In the genomic region with DNA sequence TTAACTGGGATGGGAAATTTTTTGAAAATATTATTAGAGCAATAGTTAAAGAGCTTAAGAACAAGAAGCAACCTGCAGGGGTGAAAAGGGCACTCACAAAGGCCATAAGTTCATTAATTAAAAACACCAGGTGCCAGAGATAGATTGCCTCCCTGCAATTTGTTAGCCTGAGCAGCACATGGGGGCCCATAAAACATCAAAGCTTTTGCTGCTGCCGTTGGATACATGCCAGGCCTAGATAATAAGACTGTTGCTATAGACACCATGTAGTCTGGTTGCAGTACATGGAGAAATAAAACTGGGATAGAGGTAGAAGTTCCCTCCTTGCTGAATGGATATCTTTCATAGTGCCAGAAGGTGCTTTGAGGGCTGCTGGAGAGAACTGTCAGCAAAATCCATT, we compare ENCODE assay signal across 28 mouse cellular contexts. TPM values are rescaled to one million over a fixed set of nuclear protein-coding genes. Genes with fewer than 3 reads are reported as not detected.
DNase-seq lines count a peak whose midpoint lies in the region; ATAC-seq and TF ChIP-seq lines count a peak whose summit lies in the region.
"Had no signal": no experiment of that assay in that cellular context is flagged by ENCODE, and none has a peak within 500 bp of the region (broad histone marks: within the 10 kb centered on the region; RNA-seq: fewer than 3 reads in every experiment).

No protein-coding gene starts in this region.

- ATAC-seq in forebrain, embryonic 11.5 days (replicated peaks; ENCODE audit: low FRiP score) = peak; percentile 64; the same call in 1 of the 2 replicates
- no peak for ATAC-seq in forebrain, embryonic 12.5 days (ENCODE audit: low FRiP score)
- peak; percentile 83 for ATAC-seq in limb, embryonic 11.5 days (ENCODE audit: insufficient number of reproducible peaks, low FRiP score, low TSS enrichment, low read depth)
- ATAC-seq in lung, postnatal 0 days = no peak
- no peak for ATAC-seq in erythroblast, adult 5-6 weeks (replicated peaks; ENCODE audit: low FRiP score, poor library complexity, severe bottlenecking)
- ATAC-seq: hindbrain, embryonic 16.5 days had no signal

- H3K9ac ChIP-seq in forebrain, embryonic 11.5 days (ENCODE audit: low read length) = no peak overlapping the region
- no peak overlapping the region for H3K9ac ChIP-seq in forebrain, embryonic 12.5 days
- no peak overlapping the region for H3K9ac ChIP-seq in limb, embryonic 11.5 days (ENCODE audit: low read length)
- no peak overlapping the region for H3K9ac ChIP-seq in lung, postnatal 0 days (replicated peaks; ENCODE audit: low read depth)
- H3K9ac ChIP-seq: embryonic facial prominence, embryonic 12.5 days; heart, embryonic 13.5 days; liver, embryonic 13.5 days; lung, embryonic 14.5 days had no signal

- TF ChIP-seq CTCF in brain, embryonic 14.5 days (IDR thresholded peaks at IDR 0.05; ENCODE audit: borderline replicate concordance, extremely low read depth, insufficient read depth, insufficient read length) = no peak
- no peak for TF ChIP-seq CTCF in lung, postnatal 0 days (IDR thresholded peaks at IDR 0.05)

- WGBS in forebrain, embryonic 11.5 days = 67% methylated on average over 1 of the region's 1 CpGs
- WGBS in forebrain, embryonic 12.5 days = 50% methylated on average over 1 of the region's 1 CpGs
- WGBS in limb, embryonic 11.5 days = 3% methylated on average over 1 of the region's 1 CpGs
- 43% methylated on average over 1 of the region's 1 CpGs for WGBS in lung, postnatal 0 days

- no peaks in the 10 kb centered on the region for H3K4me1 ChIP-seq in forebrain, embryonic 11.5 days (replicated peaks; ENCODE audit: control insufficient read depth, insufficient read depth, low read length)
- no peaks in the 10 kb centered on the region for H3K4me1 ChIP-seq in forebrain, embryonic 12.5 days
- H3K4me1 ChIP-seq in limb, embryonic 11.5 days (ENCODE audit: control insufficient read depth, insufficient read depth, low read length) = no peaks in the 10 kb centered on the region
- H3K4me1 ChIP-seq in lung, postnatal 0 days (ENCODE audit: insufficient read depth, low read depth, low read length) = no peaks in the 10 kb centered on the region
- H3K4me1 ChIP-seq: embryonic facial prominence, embryonic 12.5 days; heart, embryonic 13.5 days; liver, embryonic 13.5 days had no signal

- H3K36me3 ChIP-seq in forebrain, embryonic 11.5 days (ENCODE audit: control insufficient read depth, insufficient read depth, low read length) = no peaks in the 10 kb centered on the region
- H3K36me3 ChIP-seq in forebrain, embryonic 12.5 days (replicated peaks) = no peaks in the 10 kb centered on the region
- H3K36me3 ChIP-seq in limb, embryonic 11.5 days (ENCODE audit: control insufficient read depth, insufficient read depth, low read length) = no peaks in the 10 kb centered on the region
- no peaks in the 10 kb centered on the region for H3K36me3 ChIP-seq in lung, postnatal 0 days (ENCODE audit: insufficient read depth, low read length)
- H3K36me3 ChIP-seq: embryonic facial prominence, embryonic 12.5 days; heart, embryonic 13.5 days; liver, embryonic 13.5 days had no signal

- H3K4me2 ChIP-seq in forebrain, embryonic 11.5 days (ENCODE audit: low read depth, low read length, severe bottlenecking) = no peak overlapping the region
- H3K4me2 ChIP-seq in forebrain, embryonic 12.5 days = no peak overlapping the region
- no peak overlapping the region for H3K4me2 ChIP-seq in limb, embryonic 11.5 days (ENCODE audit: low read depth, severe bottlenecking)
- no peak overlapping the region for H3K4me2 ChIP-seq in lung, postnatal 0 days (replicated peaks; ENCODE audit: low read depth, low read length)
- H3K4me2 ChIP-seq: embryonic facial prominence, embryonic 12.5 days; heart, embryonic 13.5 days; liver, embryonic 13.5 days; lung, embryonic 14.5 days; midbrain, embryonic 11.5 days had no signal

- DNase-seq in forebrain, embryonic 11.5 days (ENCODE audit: low spot score) = no peak
- DNase-seq in brain, embryonic 14.5 days (ENCODE audit: low read depth) = peak; percentile 7
- DNase-seq in forelimb bud, embryonic 11.5 days (ENCODE audit: low read depth, low spot score) = peak; percentile 66
- DNase-seq in limb, embryonic 11.5 days (ENCODE audit: low spot score) = peak; percentile 55
- no peak for DNase-seq in lung, postnatal 0 days (ENCODE audit: low spot score)
- DNase-seq in yolk sac, embryonic 10.5 days (ENCODE audit: low spot score) = no peak
- DNase-seq: B cell, adult 2 months; cerebellum, postnatal 14 days; gastrocnemius, postnatal 10 days; heart, adult 18-20 months; heart, postnatal 4 days; kidney, adult 9 months; kidney, postnatal 25 days; liver, embryonic 13.5 days; lung, embryonic 14.5 days; right cerebral cortex, postnatal 25 days; thymus, postnatal 14 days had no signal

- TF ChIP-seq EP300 in lung, postnatal 0 days (IDR thresholded peaks at IDR 0.05) = no peak

- no peak for TF ChIP-seq POLR2A in brain, embryonic 14.5 days (IDR thresholded peaks at IDR 0.05; ENCODE audit: borderline replicate concordance, extremely low read depth, insufficient read depth, insufficient read length, poor library complexity, severe bottlenecking)

- no peak overlapping the region for H3K4me3 ChIP-seq in forebrain, embryonic 11.5 days (ENCODE audit: low read depth, low read length)
- no peak overlapping the region for H3K4me3 ChIP-seq in forebrain, embryonic 12.5 days (replicated peaks)
- H3K4me3 ChIP-seq in limb, embryonic 11.5 days (ENCODE audit: low read depth, low read length) = no peak overlapping the region
- no peak overlapping the region for H3K4me3 ChIP-seq in lung, postnatal 0 days (ENCODE audit: low read depth, low read length)
- H3K4me3 ChIP-seq: embryonic facial prominence, embryonic 12.5 days; heart, embryonic 13.5 days; liver, embryonic 13.5 days had no signal

- H3K27ac ChIP-seq in forebrain, embryonic 11.5 days (ENCODE audit: low read depth, low read length) = no peak overlapping the region
- H3K27ac ChIP-seq in forebrain, embryonic 12.5 days = no peak overlapping the region
- no peak overlapping the region for H3K27ac ChIP-seq in limb, embryonic 11.5 days (replicated peaks; ENCODE audit: low read depth, low read length)
- H3K27ac ChIP-seq in lung, postnatal 0 days (ENCODE audit: low read length) = no peak overlapping the region
- H3K27ac ChIP-seq: embryonic facial prominence, embryonic 12.5 days; heart, embryonic 13.5 days; liver, embryonic 13.5 days; macrophage had no signal

- H3K27me3 ChIP-seq in forebrain, embryonic 11.5 days (ENCODE audit: control insufficient read depth, insufficient read depth, low read length) = no peaks in the 10 kb centered on the region
- H3K27me3 ChIP-seq in forebrain, embryonic 12.5 days = no peaks in the 10 kb centered on the region
- H3K27me3 ChIP-seq in limb, embryonic 11.5 days (ENCODE audit: control insufficient read depth, insufficient read depth, low read length) = no peaks in the 10 kb centered on the region
- H3K27me3 ChIP-seq in lung, postnatal 0 days (replicated peaks; ENCODE audit: insufficient read depth, low read length) = no peaks in the 10 kb centered on the region
- H3K27me3 ChIP-seq: embryonic facial prominence, embryonic 12.5 days; heart, embryonic 13.5 days; liver, embryonic 13.5 days had no signal

- no peaks in the 10 kb centered on the region; the same call in 1 of the 2 replicates for H3K9me3 ChIP-seq in forebrain, embryonic 11.5 days (ENCODE audit: control insufficient read depth, low read length)
- H3K9me3 ChIP-seq in forebrain, embryonic 12.5 days = peaks cover 7% of the 10 kb centered on the region; the same call in 1 of the 2 replicates
- no peaks in the 10 kb centered on the region for H3K9me3 ChIP-seq in limb, embryonic 11.5 days (ENCODE audit: control insufficient read depth, low read length)
- no peaks in the 10 kb centered on the region for H3K9me3 ChIP-seq in lung, postnatal 0 days (ENCODE audit: low read length)
- H3K9me3 ChIP-seq: embryonic facial prominence, embryonic 12.5 days; heart, embryonic 13.5 days; liver, embryonic 13.5 days had no signal

RNA-seq across cellular contexts. Expression of a gene that starts 27.9 kb away (rescaled TPM):
- not detected in 2 replicates for polyA plus RNA-seq in forebrain, embryonic 11.5 days (2014; fragmentation: Nextera tagmentation; extraction: Ambion mirVana)
- not detected in 2 replicates for polyA plus RNA-seq in forebrain, embryonic 12.5 days (2016; fragmentation: Nextera tagmentation; extraction: Ambion mirVana)
- polyA plus RNA-seq in brain, embryonic 14.5 days (2012; rRNA removed) = not detected in 2 replicates
- polyA plus RNA-seq in limb, embryonic 11.5 days (2014; fragmentation: Nextera tagmentation; extraction: Ambion mirVana) = not detected in 2 replicates
- not detected in 2 replicates for polyA plus RNA-seq in lung, postnatal 0 days (2015; fragmentation: Nextera tagmentation; extraction: Ambion mirVana)
- not detected in 2 replicates for total RNA-seq in erythroblast, adult 5-6 weeks (2015; ENCODE audit: low replicate concordance)
- not detected in 2 replicates for total RNA-seq in erythroblast, adult 5-6 weeks (2017; ENCODE audit: low replicate concordance)
- total RNA-seq: gastrocnemius, postnatal 10 days; heart, adult 18-20 months; heart, postnatal 4 days; left cerebral cortex, postnatal 36 days had no signal
- polyA plus RNA-seq: embryonic facial prominence, embryonic 12.5 days; frontal cortex, adult 2 months; heart, embryonic 13.5 days; hindbrain, embryonic 16.5 days; liver, embryonic 13.5 days; lung, embryonic 14.5 days; macrophage; midbrain, embryonic 11.5 days; testis, adult 2 months had no signal

RNA-seq across cellular contexts. Expression of a gene that starts 37.2 kb away (rescaled TPM):
- not detected in 2 replicates for polyA plus RNA-seq in forebrain, embryonic 11.5 days (2014; fragmentation: Nextera tagmentation; extraction: Ambion mirVana)
- not detected in 2 replicates for polyA plus RNA-seq in forebrain, embryonic 12.5 days (2016; fragmentation: Nextera tagmentation; extraction: Ambion mirVana)
- polyA plus RNA-seq in brain, embryonic 14.5 days (2012; rRNA removed) = not detected in 2 replicates
- polyA plus RNA-seq in limb, embryonic 11.5 days (2014; fragmentation: Nextera tagmentation; extraction: Ambion mirVana) = not detected in 2 replicates
- polyA plus RNA-seq in lung, postnatal 0 days (2015; fragmentation: Nextera tagmentation; extraction: Ambion mirVana) = not detected in 2 replicates
- not detected in 2 replicates for total RNA-seq in erythroblast, adult 5-6 weeks (2015; ENCODE audit: low replicate concordance)
- total RNA-seq in erythroblast, adult 5-6 weeks (2017; ENCODE audit: low replicate concordance) = not detected in 2 replicates
- total RNA-seq: gastrocnemius, postnatal 10 days; heart, adult 18-20 months; heart, postnatal 4 days; left cerebral cortex, adult 18-20 months; left cerebral cortex, postnatal 36 days had no signal
- polyA plus RNA-seq: embryonic facial prominence, embryonic 12.5 days; frontal cortex, adult 2 months; heart, embryonic 13.5 days; hindbrain, embryonic 16.5 days; liver, embryonic 13.5 days; lung, embryonic 14.5 days; macrophage; midbrain, embryonic 11.5 days; testis, adult 2 months had no signal

Comparison
In these comparisons a context has a peak if more than half of its experiments do, and no peak if none do; other contexts are left out.
1. ATAC-seq: peak in forebrain, embryonic 11.5 days (single experiment) and limb, embryonic 11.5 days (single experiment); none in forebrain, embryonic 12.5 days (single experiment), lung, postnatal 0 days (single experiment) and erythroblast, adult 5-6 weeks (single experiment).
2. DNase-seq: peak in brain, embryonic 14.5 days (single experiment), forelimb bud, embryonic 11.5 days (single experiment) and limb, embryonic 11.5 days (single experiment); none in forebrain, embryonic 11.5 days (single experiment), lung, postnatal 0 days (single experiment) and yolk sac, embryonic 10.5 days (single experiment).